9 mouse cellular contexts compared by ENCODE assay signal in the genomic region with DNA sequence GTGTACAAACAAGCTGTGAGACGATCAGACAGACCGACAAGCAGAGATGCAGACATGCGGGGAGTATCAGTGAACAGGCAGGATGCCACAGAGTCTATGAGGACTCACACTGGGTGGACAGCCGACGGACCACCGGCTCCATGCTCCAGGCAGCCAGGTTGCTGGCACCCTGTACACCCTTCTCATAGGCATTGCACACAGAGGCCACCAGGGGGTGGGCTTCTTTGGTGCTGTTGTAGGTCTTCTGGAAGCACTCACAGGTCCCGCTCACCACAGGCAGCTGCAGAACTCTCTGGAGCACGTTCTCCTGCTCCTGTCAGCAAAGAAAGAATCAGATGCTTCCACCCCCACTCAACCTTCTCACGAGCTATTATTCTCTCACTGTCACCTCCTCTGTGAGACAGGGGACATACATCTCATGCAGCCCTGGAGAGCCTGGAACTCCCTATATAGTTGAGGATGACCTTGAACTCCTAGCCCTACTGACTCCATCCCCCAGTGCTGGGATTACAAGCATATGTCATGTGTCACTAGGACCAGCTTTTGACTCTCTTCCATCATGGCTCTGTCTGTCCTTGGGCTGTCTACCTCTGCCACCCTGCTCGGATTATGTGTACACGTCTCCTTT. TPM values are rescaled to one million over a fixed set of nuclear protein-coding genes. Genes with fewer than 3 reads are reported as not detected.
A peak's percentile ranks its signal among the peaks of the same experiment; 100 is the strongest.
DNase-seq lines count a peak whose midpoint lies in the region; ATAC-seq and TF ChIP-seq lines count a peak whose summit lies in the region.
"Had no signal": no experiment of that assay in that cellular context is flagged by ENCODE, and none has a peak within 500 bp of the region (broad histone marks: within the 10 kb centered on the region; RNA-seq: fewer than 3 reads in every experiment).

No protein-coding gene starts in this region.

- 0 out of 2 replicates have a peak, but pooled peaks have one; percentile 9 for ATAC-seq in intestine, embryonic 15.5 days
- no peak for ATAC-seq in intestine, embryonic 16.5 days

- H3K4me3 ChIP-seq in intestine, embryonic 15.5 days (replicated peaks), result no peak overlapping the region
- no peak overlapping the region for H3K4me3 ChIP-seq in intestine, embryonic 16.5 days (ENCODE audit: low read length)
- H3K4me3 ChIP-seq in E14TG2a.4 (replicated peaks; ENCODE audit: low read length), result no peak overlapping the region
- H3K4me3 ChIP-seq in embryonic fibroblast, embryonic 13.5 days (ENCODE audit: insufficient read depth, low read length), result no peak overlapping the region

- no peak overlapping the region for H3K4me2 ChIP-seq in intestine, embryonic 15.5 days (replicated peaks)
- no peak overlapping the region for H3K4me2 ChIP-seq in intestine, embryonic 16.5 days (ENCODE audit: low read depth, low read length)

- H3K4me1 ChIP-seq in intestine, embryonic 15.5 days (replicated peaks), result 0 out of 2 replicates have a peak, but pooled peaks cover 8% of the 10 kb centered on the region
- peaks cover 5% of the 10 kb centered on the region; the same call in 1 of the 2 replicates for H3K4me1 ChIP-seq in intestine, embryonic 16.5 days (ENCODE audit: control insufficient read depth, insufficient read depth, low read length)
- peaks cover 22% of the 10 kb centered on the region for H3K4me1 ChIP-seq in E14TG2a.4 (replicated peaks; ENCODE audit: low read depth, low read length)
- H3K4me1 ChIP-seq in embryonic fibroblast, embryonic 13.5 days (ENCODE audit: control insufficient read depth, insufficient read depth, low read length), result no peaks in the 10 kb centered on the region

- TF ChIP-seq CTCF in E14TG2a.4 (conservative IDR thresholded peaks at IDR 0.05; ENCODE audit: low read length), result peak; percentile 22
- peak; percentile 25; the same call in 1 of the 2 replicates for TF ChIP-seq CTCF in embryonic fibroblast, embryonic 13.5 days (IDR thresholded peaks at IDR 0.05; ENCODE audit: borderline replicate concordance, insufficient read depth, low read length)

- no peaks in the 10 kb centered on the region for H3K9me3 ChIP-seq in intestine, embryonic 15.5 days
- H3K9me3 ChIP-seq in intestine, embryonic 16.5 days (ENCODE audit: control insufficient read depth, low read length), result no peaks in the 10 kb centered on the region
- no peaks in the 10 kb centered on the region for H3K9me3 ChIP-seq in E14TG2a.4 (ENCODE audit: low read length)

- 66% methylated on average over 11 of the region's 11 CpGs for WGBS in intestine, embryonic 15.5 days
- 61% methylated on average over 11 of the region's 11 CpGs for WGBS in intestine, embryonic 16.5 days

- no peaks in the 10 kb centered on the region for H3K27me3 ChIP-seq in intestine, embryonic 15.5 days (replicated peaks)
- peaks cover 2% of the 10 kb centered on the region for H3K27me3 ChIP-seq in intestine, embryonic 16.5 days (replicated peaks; ENCODE audit: control insufficient read depth, insufficient read depth, low read length)
- H3K27me3 ChIP-seq in E14TG2a.4 (ENCODE audit: insufficient read depth, low read length), result peaks cover 35% of the 10 kb centered on the region

- no peaks in the 10 kb centered on the region for H3K36me3 ChIP-seq in intestine, embryonic 15.5 days
- no peaks in the 10 kb centered on the region for H3K36me3 ChIP-seq in intestine, embryonic 16.5 days (ENCODE audit: control insufficient read depth, insufficient read depth, low read length)
- H3K36me3 ChIP-seq in E14TG2a.4 (ENCODE audit: insufficient read depth, low read length), result peaks cover 4% of the 10 kb centered on the region; the same call in 1 of the 2 replicates

- no peak for TF ChIP-seq POLR2A in embryonic fibroblast, embryonic 13.5 days (IDR thresholded peaks at IDR 0.05; ENCODE audit: low read depth, low read length)

- no peak overlapping the region for H3K9ac ChIP-seq in intestine, embryonic 15.5 days
- no peak overlapping the region for H3K9ac ChIP-seq in intestine, embryonic 16.5 days (ENCODE audit: low read depth, low read length)

- DNase-seq in 3T3-L1 (ENCODE audit: low read depth, low spot score), result peak; percentile 58
- no peak for DNase-seq in ovary, adult 18-20 months (ENCODE audit: low spot score)
- DNase-seq in layer of hippocampus, postnatal 14 days (ENCODE audit: low spot score in 2 of 2), result no peak
- DNase-seq in gastrocnemius, postnatal 4 days (ENCODE audit: low spot score in 2 of 2), result no peak

- H3K27ac ChIP-seq in intestine, embryonic 15.5 days, result no peak overlapping the region
- no peak overlapping the region for H3K27ac ChIP-seq in intestine, embryonic 16.5 days (ENCODE audit: low read length)
- H3K27ac ChIP-seq in embryonic fibroblast, embryonic 13.5 days (ENCODE audit: insufficient read depth, low read length), result no peak overlapping the region

RNA-seq across cellular contexts. Expression of gene Plin1, which starts 2.8 kb away (rescaled TPM):
- 0.16 TPM in 1 of 2 replicates, not detected in the other for polyA plus RNA-seq in intestine, embryonic 15.5 days (2015; fragmentation: Nextera tagmentation; extraction: Ambion mirVana)
- not detected in 2 replicates for polyA plus RNA-seq in intestine, embryonic 16.5 days (2015; fragmentation: Nextera tagmentation; extraction: Ambion mirVana)
- polyA plus RNA-seq in embryonic fibroblast, embryonic 13.5 days (2011; ENCODE audit: insufficient read length, low read depth, missing spikeins), result 0.23 TPM in 1 of 2 replicates, not detected in the other
- total RNA-seq in layer of hippocampus, postnatal 14 days (2021), result under 1 TPM; 0.58 to 0.83 TPM
- total RNA-seq in gastrocnemius, postnatal 4 days (2021), result 10 to 100 TPM; 26.6 to 62.1 TPM
- polyA plus RNA-seq: neural tube, embryonic 11.5 days had no signal

RNA-seq across cellular contexts. Expression of gene Pex11a, which starts 13.1 kb away (rescaled TPM):
- 9.6 and 12.6 TPM in 2 replicates for polyA plus RNA-seq in intestine, embryonic 15.5 days (2015; fragmentation: Nextera tagmentation; extraction: Ambion mirVana)
- 12.7 and 12.8 TPM in 2 replicates for polyA plus RNA-seq in intestine, embryonic 16.5 days (2015; fragmentation: Nextera tagmentation; extraction: Ambion mirVana)
- 3.2 and 7.3 TPM in 2 replicates for polyA plus RNA-seq in embryonic fibroblast, embryonic 13.5 days (2011; ENCODE audit: insufficient read length, low read depth, missing spikeins)
- 10 to 100 TPM; 11.0 to 14.3 TPM for total RNA-seq in layer of hippocampus, postnatal 14 days (2021)
- 1 to 10 TPM; 2.6 to 4.2 TPM for total RNA-seq in gastrocnemius, postnatal 4 days (2021)

RNA-seq across cellular contexts. Expression of gene Wdr93, which starts 13.1 kb away (rescaled TPM):
- 0.20 and 0.30 TPM in 2 replicates for polyA plus RNA-seq in intestine, embryonic 15.5 days (2015; fragmentation: Nextera tagmentation; extraction: Ambion mirVana)
- 0.15 and 0.24 TPM in 2 replicates for polyA plus RNA-seq in intestine, embryonic 16.5 days (2015; fragmentation: Nextera tagmentation; extraction: Ambion mirVana)
- not detected in 2 replicates for polyA plus RNA-seq in embryonic fibroblast, embryonic 13.5 days (2011; ENCODE audit: insufficient read length, low read depth, missing spikeins)
- under 1 TPM; 0.17 to 0.60 TPM for total RNA-seq in layer of hippocampus, postnatal 14 days (2021)
- under 1 TPM; 0.20 to 0.67 TPM for total RNA-seq in gastrocnemius, postnatal 4 days (2021)

RNA-seq across cellular contexts. Expression of gene Kif7, which starts 14.3 kb away (rescaled TPM):
- 2.9 and 3.0 TPM in 2 replicates for polyA plus RNA-seq in intestine, embryonic 15.5 days (2015; fragmentation: Nextera tagmentation; extraction: Ambion mirVana)
- polyA plus RNA-seq in intestine, embryonic 16.5 days (2015; fragmentation: Nextera tagmentation; extraction: Ambion mirVana), result 1.2 and 1.4 TPM in 2 replicates
- polyA plus RNA-seq in embryonic fibroblast, embryonic 13.5 days (2011; ENCODE audit: insufficient read length, low read depth, missing spikeins), result 3.5 and 5.3 TPM in 2 replicates
- 1 to 10 TPM; 3.0 to 3.2 TPM for total RNA-seq in layer of hippocampus, postnatal 14 days (2021)
- 1 to 10 TPM; 4.8 to 6.0 TPM for total RNA-seq in gastrocnemius, postnatal 4 days (2021)
